Mouse (Mus musculus) thymus, adult 2 months (tissue): ENCODE results near the gene Tceanc2. TPM values are rescaled to one million over a fixed set of nuclear protein-coding genes. Genes with fewer than 3 reads are reported as not detected.

Experiments used
- DNase-seq: peaks from one replicate; pipeline ENCODE4 v3.0.0; 2021
- H3K27ac ChIP-seq: fragments of 200-500 bp; 2 replicates; pipeline ENCODE4 v1.5.1; 2012; ENCODE audit warnings: low read length, control low read depth; ENCODE audit not compliant: control insufficient read depth, insufficient read depth
- H3K27me3 ChIP-seq: fragments of 200-500 bp; 2 replicates; pipeline ENCODE4 v1.6.1; 2012; ENCODE audit warnings: mild to moderate bottlenecking, low read length, moderate library complexity, mixed read lengths; ENCODE audit not compliant: control insufficient read depth, insufficient read depth
- H3K36me3 ChIP-seq: fragments of 200-500 bp; 2 replicates; pipeline ENCODE4 v1.6.1; 2012; ENCODE audit warnings: mild to moderate bottlenecking, low read length, moderate library complexity; ENCODE audit not compliant: control insufficient read depth, insufficient read depth
- H3K4me1 ChIP-seq: fragments of 200-500 bp; replicated peaks from 2 replicates; pipeline ENCODE4 v1.6.1; 2012; ENCODE audit warnings: low read length; ENCODE audit not compliant: control insufficient read depth, insufficient read depth
- H3K4me3 ChIP-seq: fragments of 200-500 bp; 2 replicates; pipeline ENCODE4 v1.5.1; 2012; ENCODE audit warnings: mild to moderate bottlenecking, low read length, control low read depth, moderate library complexity; ENCODE audit not compliant: control insufficient read depth, insufficient read depth
- CTCF ChIP-seq: fragments of 200-500 bp; IDR thresholded peaks from 2 replicates; pipeline ENCODE4 v1.5.1; 2012; ENCODE audit warnings: mild to moderate bottlenecking, control low read depth, low read length, moderate library complexity, borderline replicate concordance; ENCODE audit not compliant: control insufficient read depth, poor library complexity, insufficient read depth; ENCODE audit errors: extremely low read depth
- POLR2A ChIP-seq: fragments of 200-500 bp; IDR thresholded peaks from 2 replicates; pipeline ENCODE4 v1.6.1; 2012; ENCODE audit warnings: mild to moderate bottlenecking, low read length, control low read depth, moderate library complexity; ENCODE audit not compliant: control insufficient read depth, poor library complexity, insufficient read depth; ENCODE audit errors: extremely low read depth
- WGBS: fragments of 180-500 bp; shearing (Covaris S2); methylation state at CpG from one replicate; pipeline ENCODE4 v1.1.7; 2018; 5-methylcytosine and 5-hydroxymethylcytosine counted together
- polyA plus RNA-seq: library from polyadenylated mRNA; depleted of rRNA; stranded (reverse); fragments of >200 nt; gene quantifications from 2 replicates; pipeline ENCODE4 v1.2.3, GENCODE M21; 2012; rRNA removed

Gene Tceanc2
- polyA plus RNA-seq, 1 experiment, result 13.8 TPM

DNA sequence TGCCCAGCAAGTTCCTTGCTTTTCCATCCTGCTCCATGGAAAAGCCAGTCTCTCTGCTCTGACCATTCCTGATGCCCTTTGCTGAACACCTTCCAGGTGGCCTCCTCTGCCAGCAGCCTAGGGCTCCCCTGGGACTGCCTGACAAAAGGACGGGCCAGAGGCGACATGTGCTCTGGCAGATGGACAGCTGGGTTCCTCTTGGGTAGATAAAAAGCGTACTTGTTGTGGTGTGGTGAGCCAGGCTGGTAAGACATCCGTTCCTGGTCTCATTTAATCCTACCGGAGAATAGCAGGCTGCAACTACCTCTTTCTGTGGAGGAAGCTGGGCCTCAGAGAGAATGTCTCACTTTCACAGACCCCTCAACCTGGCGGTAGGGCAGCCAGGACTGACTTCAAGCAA is 82.9 kb downstream of the Tceanc2 start:
- H3K36me3 ChIP-seq, result no peaks in the 10 kb centered on the region
- no peaks in the 10 kb centered on the region; the same call in 1 of the 2 replicates for H3K4me1 ChIP-seq
- no peak for DNase-seq
- no peak overlapping the region for H3K27ac ChIP-seq
- no peak for TF ChIP-seq CTCF
- no peak for TF ChIP-seq POLR2A
- WGBS, result 12% methylated on average over 6 of the region's 6 CpGs
- H3K4me3 ChIP-seq, result no peak overlapping the region
- no peaks in the 10 kb centered on the region for H3K27me3 ChIP-seq

DNA sequence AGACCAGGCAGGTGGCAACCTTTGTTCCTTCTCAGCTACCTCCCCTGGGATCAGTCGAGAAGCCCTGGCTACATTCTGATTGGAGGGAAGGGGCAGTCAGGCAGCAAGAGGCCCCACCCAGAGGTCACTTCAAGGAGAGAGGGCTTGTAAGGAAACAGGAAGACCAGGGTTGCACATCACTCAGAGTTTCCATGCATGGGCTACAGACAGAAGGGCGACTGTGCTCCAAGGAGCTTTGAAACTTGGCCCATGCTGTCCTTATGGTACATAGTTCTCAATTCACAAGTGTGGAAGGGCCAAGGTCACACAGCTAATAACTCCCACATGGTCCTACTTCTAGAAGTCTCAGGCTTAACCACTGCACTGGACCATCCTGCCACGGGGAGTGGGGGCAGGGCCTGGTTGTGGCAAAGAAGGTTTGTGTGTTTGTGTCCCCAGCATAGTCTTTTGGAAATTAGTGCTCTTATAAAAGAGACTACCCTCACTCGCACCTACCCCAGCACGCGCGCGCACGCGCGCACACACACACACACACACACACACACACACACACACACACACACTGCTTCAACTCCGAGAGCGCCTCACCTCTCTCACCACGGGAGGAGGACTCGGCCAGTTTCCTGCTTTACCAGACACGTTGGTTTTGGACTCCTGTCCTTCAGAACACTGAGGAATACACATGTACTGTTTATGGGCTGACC is 84.3 kb downstream of the Tceanc2 start:
- Histone ChIP-seq H3K27me3 (no peaks in the 10 kb centered on the region), H3K4me3 (no peak overlapping the region), H3K36me3 (no peaks in the 10 kb centered on the region), H3K4me1 (no peaks in the 10 kb centered on the region; the same call in 1 of the 2 replicates), H3K27ac (no peak overlapping the region)
- 59% methylated on average over 16 of the region's 16 CpGs for WGBS
- TF ChIP-seq CTCF (no peak), POLR2A (no peak)
- no peak for DNase-seq

DNA sequence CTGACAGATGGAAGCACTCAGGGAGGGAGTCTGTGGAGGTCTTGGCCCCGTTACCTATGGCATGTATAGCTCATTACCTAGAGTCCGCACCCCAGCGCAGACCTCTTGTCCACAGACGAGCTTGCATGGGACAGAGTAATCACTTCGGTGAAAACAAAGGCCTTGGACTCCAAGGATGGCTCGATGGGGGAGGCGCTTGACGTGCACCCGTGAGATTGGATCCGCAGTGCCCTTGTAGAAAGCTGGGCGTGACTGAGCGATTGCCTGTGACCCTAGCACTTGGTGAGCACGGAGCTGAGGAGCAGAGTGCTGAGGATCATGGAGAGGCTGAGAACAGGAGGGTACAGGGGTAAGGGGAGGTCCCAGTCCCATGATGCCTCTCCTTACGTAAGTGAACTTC is 87.2 kb downstream of the Tceanc2 start:
- no peaks in the 10 kb centered on the region for H3K36me3 ChIP-seq
- no peaks in the 10 kb centered on the region for H3K4me1 ChIP-seq
- DNase-seq, result no peak
- 97% methylated on average over 14 of the region's 14 CpGs for WGBS
- no peak overlapping the region for H3K4me3 ChIP-seq
- H3K27ac ChIP-seq, result no peak overlapping the region
- no peaks in the 10 kb centered on the region for H3K27me3 ChIP-seq
- TF ChIP-seq POLR2A (no peak), CTCF (no peak)

DNA sequence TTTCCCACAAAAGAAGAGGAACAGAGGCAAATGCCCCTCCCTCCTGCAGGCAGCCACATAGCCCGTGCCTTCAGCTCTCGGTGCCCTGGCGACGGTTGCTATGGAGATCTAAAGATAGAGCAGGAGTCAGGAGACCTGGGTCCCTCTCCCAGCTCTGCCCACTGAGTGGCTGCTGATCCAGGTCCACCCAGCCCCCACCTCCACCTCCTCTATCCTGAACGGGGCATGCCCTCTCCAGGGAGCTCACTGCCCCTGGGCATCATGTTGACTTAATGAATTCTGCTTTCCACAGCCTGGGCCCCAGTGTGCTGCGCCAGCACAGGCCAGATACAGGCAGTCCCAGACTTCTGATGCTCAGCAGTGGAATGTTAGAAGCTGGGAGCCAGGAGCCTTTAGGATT is 94.1 kb downstream of the Tceanc2 start:
- Histone ChIP-seq H3K4me1 (peaks cover 5% of the 10 kb centered on the region; the same call in 1 of the 2 replicates), H3K27ac (no peak overlapping the region), H3K4me3 (no peak overlapping the region), H3K27me3 (no peaks in the 10 kb centered on the region), H3K36me3 (no peaks in the 10 kb centered on the region)
- DNase-seq, result no peak
- WGBS, result 77% methylated on average over 6 of the region's 6 CpGs
- TF ChIP-seq CTCF, result no peak
- TF ChIP-seq POLR2A, result no peak

DNA sequence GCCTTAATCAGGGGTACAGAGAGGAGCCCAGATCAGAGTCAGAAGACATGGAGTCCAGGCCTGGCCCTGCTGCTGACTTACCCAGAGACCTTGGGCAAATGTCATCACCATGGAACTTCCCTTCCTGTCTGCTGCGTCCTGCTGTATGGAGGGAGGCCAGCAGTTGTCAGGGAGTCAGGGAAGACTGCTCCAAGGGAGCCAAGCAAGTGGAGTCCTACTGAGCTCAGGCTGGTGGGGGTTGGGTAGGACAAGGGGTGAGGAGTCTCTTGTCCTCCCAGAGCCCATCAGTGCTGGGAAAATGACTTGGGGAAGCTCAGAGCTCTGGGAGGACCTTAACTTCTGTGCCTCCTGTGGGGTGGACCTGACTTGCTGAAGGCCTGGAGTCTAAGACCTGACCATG is 94.6 kb downstream of the Tceanc2 start:
- DNase-seq, result no peak
- no peak for TF ChIP-seq CTCF
- TF ChIP-seq POLR2A, result no peak
- peaks cover 5% of the 10 kb centered on the region; the same call in 1 of the 2 replicates for H3K4me1 ChIP-seq
- no peak overlapping the region for H3K4me3 ChIP-seq
- no peaks in the 10 kb centered on the region for H3K27me3 ChIP-seq
- WGBS, result 70% methylated on average over 1 of the region's 1 CpGs
- H3K36me3 ChIP-seq, result no peaks in the 10 kb centered on the region
- H3K27ac ChIP-seq, result no peak overlapping the region

Other genes with a start within 250 kb of the Tceanc2 start
- gene Mrpl37, start 112.2 kb downstream of the Tceanc2 start, polyA plus RNA-seq, result 82.5 and 94.7 TPM in 2 replicates
- gene Cyb5rl, start 112.1 kb downstream of the Tceanc2 start, polyA plus RNA-seq, result 7.4 and 9.4 TPM in 2 replicates
- 0.33 and 0.46 TPM in 2 replicates for gene Cdcp2, start 82.2 kb downstream of the Tceanc2 start, polyA plus RNA-seq
- 167 and 194 TPM in 2 replicates for gene Tmem59, start 717 bp downstream of the Tceanc2 start, polyA plus RNA-seq
- gene Ldlrad1, start 30.1 kb upstream of the Tceanc2 start, polyA plus RNA-seq, result 0.92 and 1.0 TPM in 2 replicates
- 51.3 and 61.7 TPM in 2 replicates for gene Lrrc42, start 74.4 kb upstream of the Tceanc2 start, polyA plus RNA-seq
- 8.5 and 8.9 TPM in 2 replicates for gene Hspb11, start 74.5 kb upstream of the Tceanc2 start, polyA plus RNA-seq
- gene Dio1, start 128.1 kb upstream of the Tceanc2 start, polyA plus RNA-seq, result 9.3 and 9.7 TPM in 2 replicates
- 52.0 and 57.1 TPM in 2 replicates for gene Yipf1, start 135.2 kb upstream of the Tceanc2 start, polyA plus RNA-seq
- 34.2 and 56.8 TPM in 2 replicates for gene Ndc1, start 188.7 kb upstream of the Tceanc2 start, polyA plus RNA-seq